In the genomic region with DNA sequence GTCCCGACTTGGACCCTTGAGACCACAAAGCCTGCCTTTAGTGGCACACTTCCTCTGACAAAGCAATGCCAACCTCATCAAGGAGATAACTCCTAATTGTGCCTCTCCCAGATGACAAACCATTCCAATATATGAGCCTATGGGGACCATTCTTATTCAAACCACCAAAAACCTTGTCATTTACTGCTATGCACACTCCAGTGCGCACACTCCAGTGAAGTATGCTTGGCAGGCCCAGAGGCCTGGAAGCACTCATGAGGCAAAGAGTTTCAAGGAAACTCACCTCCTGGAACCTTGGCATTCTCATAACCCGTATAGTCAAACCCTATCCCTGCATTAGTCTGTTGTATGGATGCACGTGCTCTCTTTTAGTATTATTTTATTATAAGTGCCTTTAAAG, we compare ENCODE assay signal across 21 mouse cellular contexts.
"Had no signal": no experiment of that assay in that cellular context is flagged by ENCODE, and none has a peak within 500 bp of the region (broad histone marks: within the 10 kb centered on the region; RNA-seq: fewer than 3 reads in every experiment).

No protein-coding gene starts in this region.

- H3K9me3 ChIP-seq: lung, embryonic 15.5 days; midbrain, embryonic 10.5 days; midbrain, embryonic 12.5 days; neural tube, embryonic 13.5 days; neural tube, embryonic 15.5 days; stomach, embryonic 15.5 days had no signal

- ATAC-seq: midbrain, embryonic 16.5 days had no signal

- H3K36me3 ChIP-seq: lung, embryonic 15.5 days; midbrain, embryonic 10.5 days; midbrain, embryonic 12.5 days; neural tube, embryonic 13.5 days; neural tube, embryonic 15.5 days; stomach, embryonic 15.5 days had no signal

- H3K9ac ChIP-seq: liver, embryonic 14.5 days; lung, embryonic 15.5 days; midbrain, embryonic 12.5 days; neural tube, embryonic 13.5 days; neural tube, embryonic 15.5 days; stomach, embryonic 15.5 days had no signal

- H3K4me2 ChIP-seq: lung, embryonic 15.5 days; midbrain, embryonic 12.5 days; neural tube, embryonic 13.5 days; neural tube, embryonic 15.5 days; stomach, embryonic 15.5 days had no signal

- H3K27ac ChIP-seq: liver, embryonic 14.5 days; lung, embryonic 15.5 days; midbrain, embryonic 10.5 days; midbrain, embryonic 12.5 days; neural tube, embryonic 13.5 days; neural tube, embryonic 15.5 days; stomach, embryonic 15.5 days; stomach, postnatal 0 days had no signal

- H3K27me3 ChIP-seq: lung, embryonic 15.5 days; midbrain, embryonic 12.5 days; neural tube, embryonic 13.5 days; neural tube, embryonic 15.5 days; stomach, embryonic 15.5 days had no signal

- H3K4me3 ChIP-seq: lung, embryonic 15.5 days; midbrain, embryonic 10.5 days; midbrain, embryonic 12.5 days; myocyte; neural tube, embryonic 13.5 days; neural tube, embryonic 15.5 days; stomach, embryonic 15.5 days had no signal

- DNase-seq: lung, adult 18-20 months; lung, postnatal 10 days; lung, postnatal 4 days; midbrain, embryonic 14.5 days; retina, postnatal 1 day; right cerebral cortex, adult 18-20 months; right cerebral cortex, postnatal 25 days; right cerebral cortex, postnatal 4 days; spleen, adult 18-20 months; thymus, adult 2 months; thymus, postnatal 25 days had no signal

- H3K4me1 ChIP-seq: lung, embryonic 15.5 days; midbrain, embryonic 10.5 days; midbrain, embryonic 12.5 days; neural tube, embryonic 13.5 days; stomach, embryonic 15.5 days had no signal
